Mouse (Mus musculus): Measurements from ENCODE around the gene Fbrsl1.

DNA sequence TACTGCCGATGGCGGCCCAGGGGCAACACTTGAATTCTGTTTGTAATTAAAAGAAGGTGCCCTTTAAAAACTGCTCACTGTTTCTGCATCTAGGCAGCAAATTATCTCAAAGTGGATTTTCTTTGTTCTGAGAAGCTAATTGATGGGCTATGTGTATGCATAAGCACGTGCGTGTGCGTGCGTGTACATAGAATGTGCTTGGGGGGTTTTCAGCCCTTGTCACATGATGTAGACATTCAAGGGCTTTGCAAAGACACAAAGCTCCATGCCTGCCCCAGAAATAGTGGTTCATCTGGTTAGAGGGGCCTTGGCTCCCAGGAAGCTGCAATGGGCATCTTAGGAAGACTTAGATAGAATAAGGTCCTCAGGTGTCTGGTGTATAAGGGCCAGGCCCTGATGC lies 46.7 kb upstream of the Fbrsl1 start:
- TF ChIP-seq GATA1 (IDR thresholded peaks at IDR 0.05; ENCODE audit: low read length) (no peak), TAL1 (IDR thresholded peaks at IDR 0.05; ENCODE audit: low read length) (no peak)
